Mouse (Mus musculus): ENCODE measurements around the gene Wdr24.
A peak's percentile ranks its signal among the peaks of the same experiment; 100 is the strongest.
"Not testable (repeated sequence)": the region's sequence is repeated elsewhere in the genome, so short reads cannot be mapped to it uniquely, and the experiment has no call there.

Wdr24 gene

DNA sequence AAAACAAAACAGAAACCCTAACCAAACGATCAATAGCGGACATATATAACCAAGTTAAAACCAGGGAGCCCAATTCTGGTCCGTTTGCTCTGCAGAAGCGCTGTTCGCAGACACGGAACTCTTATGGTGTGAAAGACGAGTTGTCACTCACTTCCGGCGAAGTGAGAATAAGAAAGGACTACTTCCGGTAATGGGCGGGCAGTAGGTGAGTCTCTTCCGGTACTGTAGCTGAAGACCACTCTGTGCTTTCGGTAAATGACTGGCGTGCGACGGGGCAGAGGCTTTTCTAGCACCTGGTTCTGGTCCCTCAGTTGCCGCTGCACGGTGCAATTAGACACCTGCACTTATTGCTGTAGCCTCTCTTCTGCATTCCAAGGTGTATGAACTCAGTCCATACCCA, at the start of gene Wdr24:
Gene Wdr24 (plus strand): TSS at position 176 of the 400 bp plus-strand sequence.
- DNase-seq = peak; percentile 63

DNA sequence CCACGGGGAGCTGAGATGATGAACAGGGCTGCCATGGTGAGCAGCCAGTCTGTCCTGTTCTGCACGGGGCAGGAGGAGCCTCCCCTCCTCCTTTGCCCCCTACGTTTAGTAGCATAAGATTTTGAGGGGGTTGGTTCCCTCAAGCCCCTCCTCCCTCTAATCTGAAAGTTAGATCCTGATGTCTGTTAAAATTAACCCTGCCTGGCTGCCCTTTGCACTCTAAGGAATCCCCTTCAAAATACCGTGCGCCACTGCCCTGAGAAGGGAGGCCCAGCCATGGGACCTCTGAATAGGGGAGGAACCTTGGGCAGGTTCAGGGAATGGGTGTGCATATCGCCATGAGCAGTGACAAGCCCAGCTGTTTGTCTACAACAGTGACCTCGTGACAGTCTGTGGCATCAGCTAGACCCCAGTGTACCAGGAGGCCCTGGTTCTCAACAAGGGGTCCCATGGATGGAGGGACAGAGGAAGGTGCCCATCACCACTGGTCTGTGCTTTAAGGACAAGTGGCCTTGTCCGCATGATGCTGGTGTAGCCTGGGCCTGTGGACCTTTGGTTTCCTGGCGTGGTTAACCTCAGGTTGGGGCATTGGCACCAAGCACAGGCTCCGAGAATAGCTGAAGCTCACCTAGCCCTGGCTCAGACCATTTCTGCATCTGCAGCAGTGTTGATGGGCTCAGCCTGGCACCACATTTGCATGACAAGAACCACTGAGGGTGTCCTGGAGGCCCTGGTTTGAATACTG, 47.9 kb upstream of the Wdr24 start:
- DNase-seq = no peak

GRCm38 (mm10) chr17:25777948-25778347, 45.5 kb upstream of the Wdr24 start:
- no peak for DNase-seq

DNA sequence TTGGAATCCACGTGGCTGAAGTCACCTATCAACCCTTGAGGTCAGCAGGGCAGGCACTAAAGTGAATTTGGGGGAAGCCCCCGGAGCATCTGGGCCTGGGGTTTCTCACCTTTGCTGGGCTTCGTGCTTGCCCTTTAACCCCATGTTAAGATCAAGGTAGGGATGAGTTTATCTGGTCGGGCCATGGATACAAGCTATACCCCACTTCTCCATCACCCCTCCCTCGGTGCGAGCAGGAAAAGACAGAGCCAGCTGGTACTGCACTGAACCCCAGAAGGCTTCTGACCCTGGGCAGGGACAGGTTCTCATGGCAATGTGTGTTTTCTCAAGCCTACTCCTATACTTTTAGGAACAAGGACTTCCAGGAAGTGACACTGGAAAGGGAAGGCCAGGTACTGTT, 42.1 kb upstream of the Wdr24 start:
- DNase-seq = no peak

- DNase-seq = no peak
These were observed 40.3 kb upstream of the Wdr24 start for GRCm38 (mm10) chr17:25783086-25783485.

DNA sequence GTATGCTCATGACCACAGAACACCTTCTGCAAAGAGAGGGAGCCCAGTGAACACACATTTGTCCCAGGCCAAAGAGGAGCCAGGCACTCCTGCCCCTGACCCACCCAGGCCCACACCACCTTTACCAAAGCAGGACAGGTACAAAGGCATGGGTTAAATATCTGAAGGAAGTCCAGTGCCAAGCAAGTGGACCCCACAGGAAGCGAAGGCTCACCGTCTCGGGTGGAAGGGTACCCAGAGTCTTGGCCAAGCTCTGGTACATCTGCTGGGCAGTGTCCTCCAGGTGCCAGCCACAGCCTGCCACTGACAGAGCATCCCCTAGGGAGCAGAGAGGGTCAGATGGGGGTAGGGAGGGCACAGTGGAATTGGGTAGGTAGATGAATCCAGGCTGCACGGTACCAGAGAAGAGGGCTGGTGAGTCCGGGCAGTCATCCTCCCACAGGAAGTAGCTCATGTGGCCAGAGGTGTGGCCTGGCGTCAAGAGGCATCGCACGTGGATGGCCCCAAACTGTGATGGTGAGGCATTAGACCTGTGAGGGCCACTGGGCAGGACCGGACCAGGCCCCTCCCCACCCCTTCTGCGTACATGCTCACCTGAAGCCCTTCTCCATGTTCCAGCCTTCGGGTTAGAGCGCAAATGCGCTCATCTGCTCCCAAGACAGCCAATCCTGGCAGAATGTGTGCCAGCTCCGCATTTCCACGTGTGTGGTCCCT, 39.4 kb upstream of the Wdr24 start:
- no peak for DNase-seq

DNA sequence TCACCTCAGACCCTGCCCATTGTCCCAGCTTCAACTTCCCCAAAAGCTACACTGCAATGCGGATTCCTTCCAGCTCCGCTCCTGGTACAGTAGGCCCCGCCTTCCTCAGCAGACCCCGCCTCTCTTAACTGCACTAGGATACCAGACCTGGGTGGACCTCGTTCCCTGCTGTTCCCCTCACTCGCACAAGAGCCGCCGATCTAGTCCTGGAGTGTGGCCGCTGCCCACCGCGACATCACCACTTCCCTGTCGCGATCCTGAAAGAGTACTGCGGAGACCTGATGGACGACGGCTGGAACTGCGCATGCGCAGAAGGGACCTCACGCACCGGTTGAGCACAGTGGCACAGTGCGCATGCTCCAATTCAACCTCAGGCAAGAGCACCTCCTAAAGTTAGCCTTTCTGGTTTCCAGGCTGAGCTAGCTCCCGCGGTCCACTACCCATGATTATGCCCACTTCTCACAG, 38.1 kb upstream of the Wdr24 start, which contains the start of gene Haghl:
Gene Haghl (minus strand): TSS at position 393 of the 465 bp plus-strand sequence.
- DNase-seq = peak; percentile 98

DNA sequence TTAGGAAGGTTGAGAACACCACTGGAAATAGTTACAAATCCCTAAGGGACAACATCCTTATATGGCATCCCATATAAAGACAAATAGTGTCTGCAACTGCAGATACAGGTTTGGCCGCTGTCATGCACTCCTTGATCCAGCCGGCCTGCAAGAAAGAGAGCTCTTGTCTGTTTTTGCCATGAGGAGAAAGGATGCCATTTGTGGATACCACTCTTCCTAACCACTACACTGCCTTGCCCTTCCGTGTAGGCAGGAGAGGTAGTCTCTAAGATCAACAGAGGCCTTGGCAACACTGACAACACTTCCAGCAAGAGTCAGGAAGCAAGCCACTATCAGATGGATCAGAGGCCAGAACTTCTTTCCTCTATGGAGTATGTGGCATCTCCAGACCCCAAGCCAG, 37.1 kb upstream of the Wdr24 start, which contains the start of gene Ccdc78:
Gene Ccdc78 (plus strand): TSS at position 301 of the 400 bp plus-strand sequence.
- no peak for DNase-seq

DNA sequence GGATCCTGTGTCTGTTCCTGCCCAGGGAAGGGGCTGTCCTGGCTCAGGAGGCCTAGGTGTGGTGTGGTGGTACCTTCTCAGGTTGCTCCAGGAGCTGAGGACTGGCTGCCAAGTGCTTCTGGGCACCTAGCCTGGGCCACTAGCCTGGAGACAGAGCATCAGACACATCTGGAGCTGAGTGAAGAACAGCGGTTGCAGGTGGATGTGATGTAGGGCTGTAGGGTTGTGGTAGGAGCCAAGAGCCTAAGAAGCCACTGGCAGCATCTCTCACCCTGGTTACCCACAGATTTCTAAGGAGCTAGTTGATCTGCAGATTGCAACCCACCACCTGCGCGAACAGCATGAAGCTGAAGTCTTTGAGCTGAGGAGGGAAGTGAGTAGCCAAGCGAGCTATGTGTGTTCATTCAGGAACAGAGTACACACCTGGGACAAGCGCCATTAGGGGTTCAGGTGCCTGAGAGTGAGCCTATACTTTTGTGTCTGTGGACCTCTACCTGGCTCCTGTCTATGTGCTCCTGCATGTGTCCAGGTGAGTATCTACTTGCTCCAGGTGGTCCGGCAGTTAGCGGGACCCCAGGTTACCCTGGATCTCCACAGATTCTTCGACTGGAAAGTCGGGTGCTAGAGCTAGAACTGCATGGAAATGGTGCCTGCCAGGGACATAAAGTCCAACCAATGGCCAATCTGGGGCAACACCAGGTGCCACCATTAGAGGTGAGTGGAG, 36.5 kb upstream of the Wdr24 start:
- no peak for DNase-seq

GRCm38 (mm10) chr17:25791320-25791842, 32.0 kb upstream of the Wdr24 start:
- DNase-seq = no peak

GRCm38 (mm10) chr17:25791843-25792527, 31.4 kb upstream of the Wdr24 start:
- DNase-seq = peak; percentile 85

DNA sequence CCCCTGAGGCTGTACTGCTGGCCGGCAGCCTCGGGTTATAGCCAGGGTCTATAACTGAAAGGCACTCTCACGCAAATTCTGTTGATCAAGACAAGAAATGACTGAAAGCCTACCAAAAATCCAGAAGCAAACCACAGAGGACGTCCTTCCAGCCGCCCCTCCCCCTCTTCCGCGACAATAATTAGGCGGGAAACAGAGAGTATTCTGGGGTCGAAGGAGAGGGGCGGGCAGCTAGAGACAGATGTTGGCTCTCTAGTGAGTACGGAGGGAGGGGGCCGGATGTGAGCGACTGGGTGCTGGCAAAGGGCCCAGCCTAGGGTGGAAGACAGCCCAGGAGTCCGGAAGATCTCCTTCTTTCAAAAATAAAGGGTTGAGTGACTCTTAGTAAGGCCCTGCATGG, 30.8 kb upstream of the Wdr24 start, which contains the start of gene Fam173a:
Gene Fam173a (minus strand): TSS at position 287 of the 400 bp plus-strand sequence.
- DNase-seq = peak; percentile 77

DNA sequence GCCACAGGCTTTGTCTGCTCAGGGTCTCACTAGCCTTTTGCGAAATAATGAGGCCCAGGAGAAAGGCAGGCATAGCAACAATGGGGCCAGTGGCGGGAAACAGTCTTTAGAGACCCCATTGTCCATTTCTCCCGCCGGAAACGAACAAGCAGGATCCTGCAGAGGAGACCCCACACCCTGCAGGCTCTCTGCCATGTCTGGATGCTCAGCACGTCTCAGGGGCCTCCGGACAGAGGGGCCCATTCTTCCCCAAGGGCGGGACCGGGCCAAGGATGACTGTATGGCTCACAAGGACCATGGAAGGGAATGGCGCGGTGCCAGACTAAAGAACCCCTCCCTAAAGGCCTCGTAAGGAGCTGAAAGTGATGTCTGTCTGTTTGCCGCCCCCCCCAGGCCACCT, 29.2 kb upstream of the Wdr24 start:
- DNase-seq = no peak

GRCm38 (mm10) chr17:25794998-25795397, 28.4 kb upstream of the Wdr24 start:
- DNase-seq = no peak

- DNase-seq = no peak
These were observed 27.8 kb upstream of the Wdr24 start, which contains the start of gene AC134908.4 for GRCm38 (mm10) chr17:25795609-25796092. TSS of gene AC134908.4 (minus strand) at chr17:25795659.

DNA sequence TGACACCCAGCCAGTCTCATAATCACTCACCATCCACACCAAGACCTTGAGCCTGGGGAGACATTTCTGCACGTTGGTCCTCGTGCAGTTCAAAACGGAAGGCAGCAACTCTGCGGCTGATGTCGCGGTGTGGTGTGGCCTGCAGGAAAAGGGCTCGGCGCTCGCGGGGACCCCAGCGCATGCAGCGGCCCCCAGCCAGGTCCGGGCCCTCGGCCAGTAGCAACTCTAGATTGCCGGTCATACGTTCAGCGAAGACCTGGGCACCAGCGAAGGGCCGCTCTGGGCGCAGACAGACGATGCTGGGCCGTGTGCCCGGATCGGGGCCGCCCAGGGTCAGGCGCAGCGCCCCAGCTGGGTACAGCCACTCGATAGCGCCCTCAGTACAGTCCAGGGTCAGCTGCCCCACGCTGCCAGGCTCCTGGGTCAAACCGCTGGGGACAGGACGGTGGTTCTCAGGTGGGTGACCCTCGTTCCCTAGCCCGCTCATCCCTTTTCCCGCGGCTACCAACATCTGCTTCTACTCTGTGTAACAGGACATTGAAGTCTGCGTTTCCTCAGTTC, 27.1 kb upstream of the Wdr24 start:
- peak; percentile 45 for DNase-seq

GRCm38 (mm10) chr17:25796951-25797369, 26.5 kb upstream of the Wdr24 start, which contains the start of gene Metrn:
TSS of gene Metrn (minus strand) at chr17:25797136.
- DNase-seq = peak; percentile 78

DNA sequence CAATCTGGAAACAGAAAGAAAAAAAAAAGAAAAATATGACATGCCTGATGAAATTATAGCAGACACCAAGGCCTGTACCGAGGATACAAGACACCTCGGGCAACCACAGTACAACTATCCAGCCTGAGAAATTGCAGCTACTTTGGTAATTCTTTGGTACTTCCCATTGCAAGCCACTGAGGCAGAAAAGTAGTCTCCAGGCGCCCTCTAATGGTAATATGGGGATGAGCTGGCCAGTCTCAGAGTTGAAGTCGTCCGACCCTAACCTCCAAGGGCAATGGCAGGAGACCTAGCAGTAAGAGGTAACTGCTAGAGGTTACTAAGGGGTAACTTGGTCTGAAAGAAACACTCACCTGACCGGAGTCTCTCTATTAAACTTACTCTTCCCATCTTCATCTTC, 22.4 kb upstream of the Wdr24 start:
- DNase-seq = no peak

- DNase-seq = peak; percentile 71
These were observed 20.5 kb upstream of the Wdr24 start for GRCm38 (mm10) chr17:25802825-25803517.

GRCm38 (mm10) chr17:25806507-25806906, 16.9 kb upstream of the Wdr24 start:
- DNase-seq = no peak

DNA sequence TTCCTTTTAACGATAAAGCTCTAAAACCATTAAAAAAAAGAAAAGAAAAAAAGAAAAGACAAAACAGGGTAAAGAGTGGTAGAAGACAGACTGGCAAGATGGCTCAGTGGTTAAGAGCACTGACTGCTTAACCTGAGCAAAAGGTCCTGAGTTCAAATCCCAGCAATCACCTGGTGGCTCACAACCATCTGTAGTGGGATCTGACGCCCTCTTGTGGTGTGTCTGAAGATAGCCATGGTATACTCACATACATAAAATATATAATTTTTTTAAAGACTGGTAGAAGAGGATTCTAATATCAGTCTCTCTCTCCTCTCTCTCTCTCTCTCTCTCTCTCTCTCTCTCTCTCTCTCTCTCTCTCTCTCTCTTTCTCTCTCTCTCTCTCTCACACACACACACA, 16.0 kb upstream of the Wdr24 start:
- not testable (repeated sequence) for DNase-seq

Measured in right cerebral cortex, postnatal 4 days (tissue).